Mouse (Mus musculus) heart, embryonic 11.5 days (tissue): ENCODE results near the gene Phlda2. TPM values are rescaled to one million over a fixed set of nuclear protein-coding genes. Genes with fewer than 3 reads are reported as not detected.

Source experiments
- ATAC-seq: fragments of 200-750 bp; cut with Nextera tagmentation; replicated peaks from 2 replicates; pipeline ENCODE4 v1.8.0; 2017; ENCODE audit warnings: moderate library complexity; ENCODE audit not compliant: insufficient number of reproducible peaks, low FRiP score, low TSS enrichment
- H3K27ac ChIP-seq: fragments of 300-500 bp; sonication (generic); 2 replicates; pipeline ENCODE4 v1.5.1; 2014; ENCODE audit warnings: mild to moderate bottlenecking, low read depth, low read length
- H3K27me3 ChIP-seq: fragments of 300-500 bp; sonication (generic); 2 replicates; pipeline ENCODE4 v1.6.1; 2014; ENCODE audit warnings: mild to moderate bottlenecking, low read length, mixed read lengths; ENCODE audit not compliant: control insufficient read depth, insufficient read depth
- H3K36me3 ChIP-seq: fragments of 300-500 bp; sonication (generic); 2 replicates; pipeline ENCODE4 v1.6.1; 2014; ENCODE audit warnings: mild to moderate bottlenecking, low read length, moderate library complexity, mixed read lengths; ENCODE audit not compliant: control insufficient read depth, insufficient read depth
- H3K4me1 ChIP-seq: fragments of 300-500 bp; sonication (generic); 2 replicates; pipeline ENCODE4 v1.6.1; 2014; ENCODE audit warnings: low read length; ENCODE audit not compliant: control insufficient read depth, insufficient read depth
- H3K4me2 ChIP-seq: fragments of 300-500 bp; sonication (generic); 2 replicates; pipeline ENCODE4 v1.6.1; 2014; ENCODE audit warnings: mild to moderate bottlenecking, moderate library complexity
- H3K4me3 ChIP-seq: fragments of 300-500 bp; sonication (generic); 2 replicates; pipeline ENCODE4 v1.5.1; 2014; ENCODE audit warnings: low read depth, low read length
- H3K9ac ChIP-seq: fragments of 300-500 bp; sonication (generic); 2 replicates; pipeline ENCODE4 v1.6.1; 2014; ENCODE audit warnings: mild to moderate bottlenecking, low read depth, low read length, moderate library complexity
- H3K9me3 ChIP-seq: fragments of 300-500 bp; sonication (generic); replicated peaks from 2 replicates; pipeline ENCODE4 v1.6.1; 2016; ENCODE audit warnings: low read length; ENCODE audit not compliant: control insufficient read depth
- WGBS: fragments of 180-500 bp; shearing (Covaris S2); extraction: QIAGEN DNeasy Blood & Tissue Kit; methylation state at CpG from one replicate; pipeline ENCODE4 v1.1.7; 2014; ENCODE audit not compliant: insufficient replicate concordance; 5-methylcytosine and 5-hydroxymethylcytosine counted together
- polyA plus RNA-seq: library from polyadenylated mRNA; unstranded; fragments of >200 nt; fragmentation: Nextera tagmentation; extraction: Ambion mirVana; gene quantifications from 2 replicates; pipeline ENCODE4 v1.2.1, GENCODE M21; 2014

Phlda2 gene
- polyA plus RNA-seq, 1 experiment from 2014 or later, result 2.6 TPM

- Histone ChIP-seq H3K9me3 (peaks cover 7% of the 10 kb centered on the region), H3K36me3 (no peaks in the 10 kb centered on the region), H3K27ac (no peak overlapping the region), H3K4me2 (no peak overlapping the region), H3K4me3 (no peak overlapping the region), H3K9ac (no peak overlapping the region), H3K4me1 (peaks cover 16% of the 10 kb centered on the region), H3K27me3 (peaks cover 12% of the 10 kb centered on the region)
- ATAC-seq, result no peak
- WGBS, result 67% methylated on average over 5 of the region's 5 CpGs
These were observed 40.4 kb downstream of the Phlda2 start for GRCm38 (mm10) chr7:143462516-143462915.

DNA sequence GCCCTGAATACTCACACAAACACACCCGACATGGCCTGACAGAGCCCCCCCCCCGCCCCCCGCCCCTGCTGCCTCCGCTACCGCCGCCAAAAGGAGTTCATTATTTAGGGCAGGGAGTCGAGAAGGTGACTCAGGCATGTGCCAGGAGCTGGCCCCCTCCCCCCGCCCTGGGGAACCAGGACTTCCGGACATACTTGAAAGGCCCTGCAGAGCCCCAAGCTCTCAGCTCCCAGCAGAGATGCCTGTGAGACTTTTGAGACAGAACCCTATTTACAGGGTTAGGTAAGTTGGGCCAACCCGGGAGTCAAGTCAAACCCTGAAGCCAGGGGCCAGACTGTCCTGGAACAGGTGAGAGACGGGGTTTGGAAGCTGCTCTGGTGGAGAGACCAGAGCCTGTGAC is 41.0 kb downstream of the Phlda2 start:
- Histone ChIP-seq H3K36me3 (no peaks in the 10 kb centered on the region), H3K9ac (no peak overlapping the region; the same call in 1 of the 2 replicates), H3K4me2 (no peak overlapping the region; the same call in none of the 2 replicates), H3K27me3 (peaks cover 12% of the 10 kb centered on the region), H3K27ac (no peak overlapping the region), H3K4me1 (peaks cover 16% of the 10 kb centered on the region), H3K9me3 (peaks cover 7% of the 10 kb centered on the region), H3K4me3 (no peak overlapping the region)
- 37% methylated on average over 11 of the region's 11 CpGs for WGBS
- no peak for ATAC-seq

DNA sequence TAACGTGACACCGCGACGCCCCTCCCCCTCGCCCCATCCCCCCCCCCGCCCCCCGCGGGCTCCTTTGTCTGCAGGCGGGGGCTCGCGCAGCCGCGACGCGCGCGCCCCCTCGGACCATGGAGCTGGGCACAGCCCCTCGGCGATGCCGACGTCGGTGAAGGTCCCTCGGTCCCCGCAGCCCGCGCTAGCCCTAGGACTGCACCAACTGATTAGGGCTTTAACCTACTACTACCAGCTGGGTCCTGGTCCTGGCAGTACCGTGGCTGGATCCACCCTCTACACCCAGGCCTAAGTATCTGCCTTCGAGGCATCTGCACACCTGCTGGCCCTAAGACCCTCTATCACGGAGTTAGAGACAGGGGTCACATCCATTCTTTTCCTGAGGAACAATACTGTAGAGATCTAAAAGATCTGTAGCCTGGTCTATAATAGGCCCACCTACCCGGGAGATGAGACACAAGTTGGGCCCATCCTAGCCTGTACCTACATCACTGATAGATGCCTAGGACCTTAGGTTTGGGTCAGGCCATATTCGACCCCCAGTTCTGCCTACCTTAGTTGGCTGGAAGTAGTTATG is 41.6 kb downstream of the Phlda2 start:
- Histone ChIP-seq H3K9me3 (peaks cover 7% of the 10 kb centered on the region), H3K9ac (peak overlapping the region; percentile 62; the same call in 1 of the 2 replicates), H3K4me3 (peak overlapping the region; percentile 60), H3K4me1 (peaks cover 16% of the 10 kb centered on the region), H3K27me3 (peaks cover 12% of the 10 kb centered on the region), H3K4me2 (peak overlapping the region; percentile 58), H3K36me3 (no peaks in the 10 kb centered on the region), H3K27ac (peak overlapping the region; percentile 70)
- 18% methylated on average over 23 of the region's 32 CpGs for WGBS
- peak; percentile 47 for ATAC-seq

DNA sequence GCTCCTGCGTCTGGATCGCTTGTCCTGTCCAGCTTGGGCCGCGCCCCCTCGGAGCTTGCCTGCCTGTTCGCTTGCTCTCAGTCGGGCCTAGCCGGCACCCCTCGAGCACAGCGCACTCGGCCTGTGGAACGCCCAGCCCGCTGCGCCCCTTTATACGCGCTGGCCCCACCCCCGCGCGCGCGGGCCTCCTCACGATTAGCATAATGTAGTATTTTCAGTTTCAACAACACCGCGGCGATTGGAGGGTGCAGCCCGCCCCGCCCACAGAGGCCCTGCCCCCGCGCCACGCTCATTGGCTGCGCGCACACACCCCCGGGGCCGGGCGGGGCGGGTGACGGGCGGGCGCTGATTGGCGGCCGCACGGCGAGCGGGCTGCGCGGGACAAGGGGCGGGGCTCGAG is 42.1 kb downstream of the Phlda2 start, which contains the start of gene Cdkn1c:
Gene Cdkn1c (minus strand): TSS at position 177 of the 400 bp plus-strand sequence.
- peak; percentile 82 for ATAC-seq
- Histone ChIP-seq H3K9ac (peak within 1 kb of the TSS; percentile 80), H3K27me3 (peaks cover 12% of the 10 kb centered on the region), H3K27ac (peak within 1 kb of the TSS; percentile 83), H3K4me3 (peak within 1 kb of the TSS; percentile 60), H3K4me2 (peak within 1 kb of the TSS; percentile 58), H3K4me1 (peaks cover 16% of the 10 kb centered on the region), H3K9me3 (peaks cover 7% of the 10 kb centered on the region), H3K36me3 (no peaks in the 10 kb centered on the region)
- WGBS, result 26% methylated on average over 33 of the region's 48 CpGs

GRCm38 (mm10) chr7:143460217-143460834 is 42.6 kb downstream of the Phlda2 start:
- peak overlapping the region; percentile 58 for H3K4me2 ChIP-seq
- no peaks in the 10 kb centered on the region for H3K36me3 ChIP-seq
- H3K9me3 ChIP-seq, result peaks cover 7% of the 10 kb centered on the region
- peak overlapping the region; percentile 83 for H3K27ac ChIP-seq
- H3K27me3 ChIP-seq, result peaks cover 12% of the 10 kb centered on the region
- WGBS, result 26% methylated on average over 58 of the region's 60 CpGs
- H3K4me1 ChIP-seq, result peaks cover 16% of the 10 kb centered on the region
- H3K9ac ChIP-seq, result peak overlapping the region; percentile 80
- ATAC-seq, result no peak
- H3K4me3 ChIP-seq, result peak overlapping the region; percentile 60

DNA sequence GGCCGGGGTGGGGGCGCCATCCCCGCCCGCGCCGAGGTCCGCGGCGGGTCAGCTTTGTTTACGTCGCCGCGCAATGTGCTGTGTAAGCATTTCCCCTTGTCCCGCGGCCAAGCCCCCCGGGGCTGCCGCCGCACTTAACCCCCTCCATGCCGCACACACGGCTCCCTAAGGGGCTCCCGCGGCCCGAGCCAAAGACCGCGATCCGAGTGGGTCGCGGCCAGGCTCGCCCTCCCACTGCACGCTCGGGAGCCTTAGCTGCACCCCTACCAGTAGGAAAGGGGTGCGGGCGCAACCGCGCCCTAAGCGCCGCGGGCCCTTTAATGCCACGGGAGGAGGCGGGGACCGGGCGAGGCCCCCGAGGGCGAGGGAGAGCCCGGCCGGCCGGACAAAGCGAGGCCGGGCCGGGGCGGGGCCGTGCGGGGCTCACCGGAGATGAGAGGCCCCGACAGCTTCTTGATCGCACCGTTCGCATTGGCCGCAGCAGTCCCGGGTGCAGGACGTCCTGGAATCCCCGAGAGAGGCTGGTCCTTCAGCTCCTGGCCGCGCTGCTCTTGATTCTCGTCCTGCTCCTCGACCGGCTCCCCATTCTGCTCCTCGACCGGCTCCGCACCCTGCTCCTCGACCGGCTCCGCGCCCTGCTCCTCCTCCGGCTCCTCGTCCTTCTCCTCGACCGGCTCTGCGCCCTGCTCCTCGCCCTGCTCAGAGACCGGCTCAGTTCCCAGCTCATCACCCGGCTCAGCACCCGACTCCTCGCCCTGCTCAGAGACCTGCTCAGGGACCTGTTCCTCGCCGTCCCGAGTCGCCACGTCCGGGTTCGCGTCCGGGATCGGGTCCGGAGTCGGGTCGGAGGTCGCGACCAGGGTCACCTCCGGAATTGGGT is 43.4 kb downstream of the Phlda2 start:
- peak overlapping the region; percentile 83 for H3K27ac ChIP-seq
- peak overlapping the region; percentile 60 for H3K4me3 ChIP-seq
- peak overlapping the region; percentile 58 for H3K4me2 ChIP-seq
- peak overlapping the region; percentile 80 for H3K9ac ChIP-seq
- no peak for ATAC-seq
- peaks cover 7% of the 10 kb centered on the region for H3K9me3 ChIP-seq
- H3K36me3 ChIP-seq, result no peaks in the 10 kb centered on the region
- WGBS, result 16% methylated on average over 100 of the region's 100 CpGs
- H3K4me1 ChIP-seq, result peaks cover 11% of the 10 kb centered on the region
- peaks cover 5% of the 10 kb centered on the region for H3K27me3 ChIP-seq

DNA sequence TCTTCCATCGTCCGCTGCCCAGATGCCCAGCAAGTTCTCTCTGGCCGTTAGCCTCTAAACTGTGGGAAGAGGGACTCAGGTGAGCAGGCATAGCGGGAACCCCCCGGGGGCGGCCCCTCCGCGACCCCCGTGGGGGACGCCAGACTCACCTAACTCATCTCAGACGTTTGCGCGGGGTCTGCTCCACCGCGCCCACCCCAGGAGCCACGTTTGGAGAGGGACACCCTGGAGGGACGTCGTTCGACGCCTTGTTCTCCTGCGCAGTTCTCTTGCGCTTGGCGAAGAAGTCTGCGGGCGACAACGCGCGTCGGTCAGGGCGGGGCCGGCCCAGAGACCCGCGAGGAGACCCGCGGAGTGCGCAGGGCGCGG is 44.0 kb downstream of the Phlda2 start:
- Histone ChIP-seq H3K4me3 (peak overlapping the region; percentile 60), H3K4me2 (peak overlapping the region; percentile 58), H3K9ac (peak overlapping the region; percentile 80), H3K27ac (peak overlapping the region; percentile 83), H3K36me3 (no peaks in the 10 kb centered on the region), H3K4me1 (peaks cover 7% of the 10 kb centered on the region), H3K9me3 (peaks cover 7% of the 10 kb centered on the region), H3K27me3 (peaks cover 3% of the 10 kb centered on the region; the same call in 1 of the 2 replicates)
- 15% methylated on average over 38 of the region's 38 CpGs for WGBS
- ATAC-seq, result no peak
